Mouse (Mus musculus) erythroblast, embryonic 14.5 days (primary cell): ENCODE data around the gene Ctsz.

Source experiments
- GATA1 ChIP-seq: IDR thresholded peaks from 2 replicates; pipeline ENCODE4 v1.6.1; 2012; ENCODE audit warnings: low read length, inconsistent platforms, mixed read lengths
- TAL1 ChIP-seq: IDR thresholded peaks from 3 replicates; pipeline ENCODE4 v1.6.1; 2012; ENCODE audit warnings: low read length, inconsistent platforms, mixed read lengths

DNA sequence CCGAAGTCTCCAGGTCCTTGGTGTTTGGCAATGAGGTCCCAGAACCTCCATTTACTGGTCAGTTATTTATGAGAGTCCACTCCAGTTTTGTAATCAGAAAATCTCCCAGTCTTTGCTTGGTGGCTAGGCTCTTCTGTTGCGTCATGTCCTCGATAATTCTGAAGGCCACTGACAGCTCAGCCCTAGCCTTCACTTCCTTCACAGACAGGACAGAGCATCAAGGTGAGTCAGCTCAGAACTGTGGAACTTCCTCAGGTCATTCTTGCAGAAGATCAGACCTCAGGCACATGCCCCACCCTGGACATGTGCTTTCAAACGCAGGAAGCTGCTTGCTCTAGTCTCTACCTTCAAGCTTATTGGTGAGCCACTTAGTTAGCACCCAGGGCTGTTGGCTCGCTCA, 45.5 kb downstream of the Ctsz start:
- TF ChIP-seq TAL1 (no peak), GATA1 (no peak)
